Mouse (Mus musculus) adrenal gland, postnatal 4 days (tissue): ENCODE results near the gene Arhgap15. TPM values are rescaled to one million over a fixed set of nuclear protein-coding genes. Genes with fewer than 3 reads are reported as not detected.

ENCODE experiments used
- DNase-seq, 2 experiments: peaks; one replicate each; pipeline ENCODE4 v3.0.0; 2021 to 2022; ENCODE audit warnings: low spot score in 2 of 2, mixed read lengths in 2 of 2
- total RNA-seq, 2 experiments: library from RNA; stranded (reverse); gene quantifications; 2 replicates each; pipeline ENCODE4 v1.2.3; 2021

Gene Arhgap15
- total RNA-seq, 2 experiments from 2014 or later = 1.2 to 2.3 TPM

DNA sequence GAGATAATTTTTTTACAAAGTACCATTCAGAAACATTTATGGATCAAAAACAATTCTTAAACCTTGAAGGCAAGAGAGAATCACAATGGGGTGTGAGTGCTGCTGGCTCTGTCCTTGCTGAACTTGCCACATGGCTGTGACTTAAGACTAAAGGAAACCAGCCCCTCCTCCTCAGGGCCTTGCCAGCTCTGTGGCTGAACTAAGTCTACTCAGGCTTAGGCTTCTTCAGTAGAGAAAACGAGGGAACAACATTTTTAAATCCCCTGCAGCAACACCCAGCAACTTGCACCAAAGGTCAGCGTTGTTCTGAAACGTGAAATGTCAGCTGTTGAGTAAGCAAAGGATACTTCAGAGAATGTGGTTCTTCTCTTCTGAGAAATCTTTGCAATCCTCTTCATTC lies 417.2 kb downstream of the Arhgap15 start:
- no peak for DNase-seq

DNA sequence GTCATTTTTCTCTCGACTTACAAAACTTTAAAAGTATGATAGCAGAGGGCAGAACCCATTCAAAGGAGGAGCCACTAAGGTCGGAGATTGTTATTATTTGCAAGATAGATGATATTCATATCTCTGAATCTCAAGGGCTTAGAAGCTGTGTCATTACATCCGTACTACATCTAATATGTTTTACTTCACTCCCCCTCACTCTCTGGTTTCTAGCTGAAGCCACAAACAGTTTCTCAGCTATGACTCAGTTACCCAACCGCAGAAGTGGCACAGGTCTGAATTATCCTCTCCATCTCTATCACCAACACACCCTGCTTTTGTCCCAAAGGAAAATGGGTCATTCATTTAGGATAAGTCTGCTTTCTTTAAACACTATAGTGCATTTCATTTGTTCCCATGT lies 418.1 kb downstream of the Arhgap15 start:
- no peak for DNase-seq

DNA sequence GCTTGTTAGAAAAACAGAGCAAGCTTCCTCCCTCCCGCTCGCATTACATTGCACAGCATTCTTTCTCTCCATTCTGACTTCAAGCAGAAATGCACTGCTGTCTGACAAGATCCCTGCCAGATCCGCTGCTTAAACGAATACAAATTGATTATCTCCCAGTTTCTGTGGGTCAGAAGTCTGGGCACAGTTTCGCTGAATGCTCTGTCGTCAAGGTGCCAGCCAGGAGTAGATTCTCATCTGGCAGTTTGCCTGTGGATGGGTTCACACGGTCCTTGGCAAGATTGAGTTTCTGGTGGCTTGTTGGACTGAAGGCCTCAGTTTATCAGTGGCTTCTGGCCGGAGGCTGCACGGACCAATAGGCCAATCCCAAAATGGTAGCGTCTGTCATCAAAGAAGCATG lies 435.9 kb downstream of the Arhgap15 start:
- no peak for DNase-seq

DNA sequence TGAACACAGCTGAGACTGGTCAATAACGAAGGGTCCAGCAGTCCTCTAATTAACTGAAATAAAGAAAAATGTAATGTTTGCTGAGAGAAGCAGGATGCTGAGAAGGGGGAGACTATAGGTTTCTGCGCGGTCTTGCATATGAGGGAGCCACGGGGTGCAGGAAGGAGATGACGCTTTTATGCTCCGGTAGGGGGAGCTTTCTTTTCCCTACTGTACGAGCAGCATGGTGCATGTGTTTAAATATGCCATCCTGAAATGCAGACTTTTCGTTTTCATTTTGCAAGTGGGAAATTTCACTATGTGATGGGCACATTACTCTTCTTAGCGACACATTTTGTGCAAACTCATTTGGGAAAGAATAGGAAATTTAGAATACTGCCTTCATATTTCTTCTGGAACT lies 442.1 kb downstream of the Arhgap15 start:
- DNase-seq = no peak

DNA sequence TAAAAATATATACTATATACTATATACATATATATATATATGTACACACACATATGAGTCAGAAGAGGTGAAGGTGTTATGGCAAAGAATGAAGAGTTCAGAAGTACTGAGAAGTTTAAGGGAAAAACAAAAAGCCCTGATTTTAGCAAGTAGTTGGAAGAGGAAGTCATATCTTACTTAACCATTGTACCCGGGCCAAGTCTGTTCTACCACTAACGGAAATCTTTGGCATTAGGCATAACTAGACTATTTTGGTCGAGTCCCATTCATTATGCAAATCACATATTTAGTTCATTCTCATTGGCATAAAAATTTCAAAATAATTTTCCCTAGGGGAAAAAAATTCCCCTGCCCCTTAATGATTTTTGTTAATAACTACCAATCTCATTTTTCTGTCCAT lies 443.4 kb downstream of the Arhgap15 start:
- DNase-seq = no peak

DNA sequence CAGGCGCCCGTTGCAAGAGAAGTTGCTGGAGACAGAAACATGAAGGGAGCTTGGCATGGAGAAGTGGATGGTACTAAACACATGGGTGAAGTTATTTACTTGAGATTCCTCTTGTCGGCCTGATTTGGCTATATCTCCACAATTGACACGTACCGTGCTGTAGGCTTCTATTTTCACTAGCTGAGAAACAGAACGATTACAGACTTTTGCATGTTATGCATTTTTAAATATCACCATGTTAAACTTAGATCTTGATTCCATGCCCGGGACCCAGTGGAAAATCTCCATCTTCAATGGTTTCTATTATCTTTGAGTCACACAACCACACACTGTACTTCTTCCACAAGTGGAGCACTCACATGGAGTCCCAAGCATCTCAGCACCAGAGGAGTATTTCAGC lies 466.9 kb downstream of the Arhgap15 start:
- no peak for DNase-seq

DNA sequence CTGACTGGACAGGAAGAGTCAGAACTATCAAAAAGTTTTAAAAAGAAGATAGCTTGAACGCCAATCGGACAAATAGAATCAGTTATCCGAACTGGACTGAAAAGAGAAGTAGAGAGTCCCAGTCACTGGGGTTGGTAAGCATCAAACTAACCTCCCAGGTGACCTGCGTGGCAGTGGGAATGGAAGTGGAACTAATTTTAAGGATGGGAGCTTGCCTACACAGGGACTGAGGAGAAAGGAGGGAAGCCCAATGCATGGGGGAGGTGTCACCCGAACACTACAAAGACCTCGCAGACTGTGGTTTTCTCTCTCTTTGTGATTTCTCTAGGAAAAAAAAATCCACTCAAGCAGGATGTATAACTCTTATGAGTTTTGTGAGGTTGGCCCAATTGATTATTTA lies 469.2 kb downstream of the Arhgap15 start:
- DNase-seq = no peak

DNA sequence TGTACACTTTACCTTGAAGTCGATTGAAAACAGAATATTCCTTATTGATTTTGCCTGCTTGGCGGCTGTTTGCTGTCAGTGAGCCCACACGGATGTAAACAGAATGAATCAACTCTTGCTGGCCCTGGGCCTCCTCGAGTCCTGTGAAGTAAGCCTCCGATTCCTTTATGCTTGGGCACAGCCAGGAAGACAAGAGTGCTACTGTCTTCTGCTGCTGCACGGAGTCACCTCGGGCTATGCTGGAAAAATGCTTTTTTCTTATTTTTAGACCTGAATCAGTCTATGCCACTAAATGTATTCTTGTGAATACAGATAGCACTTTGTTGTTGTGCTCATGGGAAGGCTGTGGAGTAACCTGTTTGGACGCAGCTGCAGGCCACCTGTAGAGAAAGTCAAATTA lies 469.7 kb downstream of the Arhgap15 start:
- no peak for DNase-seq

DNA sequence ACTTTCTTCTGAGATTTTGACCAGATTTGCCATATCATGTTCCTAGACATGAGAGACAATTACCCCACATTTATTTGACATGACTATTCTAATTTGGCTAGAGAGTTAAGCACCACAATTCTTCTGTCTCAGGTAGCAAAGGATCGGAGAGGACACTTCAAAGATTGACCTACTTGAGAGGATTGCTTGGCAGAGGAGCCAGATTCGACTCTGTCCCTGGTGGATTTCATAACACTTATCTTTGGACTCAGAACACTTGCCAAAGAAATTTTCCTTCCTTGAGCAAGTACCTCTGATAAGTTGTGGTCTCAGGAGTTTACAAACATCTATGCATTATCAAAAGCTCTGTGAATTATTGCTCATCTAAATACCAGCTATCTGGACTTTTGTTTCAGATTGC lies 473.1 kb downstream of the Arhgap15 start:
- DNase-seq = no peak

DNA sequence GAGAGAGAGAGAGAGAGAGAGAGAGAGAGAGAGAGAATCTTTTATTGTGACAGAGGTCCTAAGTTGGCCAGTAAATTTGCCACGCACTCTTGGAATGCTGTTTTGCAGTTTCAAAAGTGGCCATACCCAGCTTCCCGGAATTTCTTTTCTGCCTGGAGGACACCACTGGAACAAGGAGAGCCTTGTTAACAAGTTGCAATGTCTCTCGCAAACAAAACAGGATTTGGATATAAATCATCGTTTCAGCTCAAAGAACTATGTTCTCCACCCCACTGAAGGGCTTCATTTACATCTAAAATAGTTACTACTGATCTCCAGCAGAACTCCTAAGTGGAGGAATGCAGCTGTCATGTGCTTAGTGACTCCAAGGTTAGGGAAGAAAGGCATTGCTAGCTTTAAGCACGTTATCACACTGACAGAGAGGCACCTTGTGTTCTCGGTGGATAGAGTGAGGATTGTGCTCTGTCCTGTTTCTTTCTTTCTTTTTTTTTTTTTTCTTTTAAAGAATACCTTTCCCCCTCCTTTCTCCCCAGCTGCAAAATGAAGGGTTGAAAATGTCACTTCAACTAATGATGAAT lies 473.6 kb downstream of the Arhgap15 start:
- DNase-seq = no peak

DNA sequence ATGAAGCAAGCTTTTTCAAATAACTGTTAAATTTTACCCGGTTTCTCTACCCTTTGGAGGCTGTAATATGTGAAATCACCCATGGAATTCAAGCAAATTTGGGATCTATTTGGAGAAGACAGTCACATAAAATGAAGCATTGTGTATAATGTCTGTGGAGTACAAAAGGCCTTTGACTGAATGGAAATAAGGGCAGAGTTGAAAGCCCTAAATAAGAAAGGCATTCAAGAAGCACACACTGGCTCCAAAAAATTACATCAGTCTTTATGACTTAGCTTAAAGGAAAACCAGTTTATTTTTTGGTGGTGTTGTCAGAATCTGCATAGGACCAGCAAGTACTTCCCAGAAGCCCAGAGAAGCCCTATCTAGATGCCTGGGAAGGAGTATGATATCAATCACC lies 486.2 kb downstream of the Arhgap15 start:
- DNase-seq = no peak

DNA sequence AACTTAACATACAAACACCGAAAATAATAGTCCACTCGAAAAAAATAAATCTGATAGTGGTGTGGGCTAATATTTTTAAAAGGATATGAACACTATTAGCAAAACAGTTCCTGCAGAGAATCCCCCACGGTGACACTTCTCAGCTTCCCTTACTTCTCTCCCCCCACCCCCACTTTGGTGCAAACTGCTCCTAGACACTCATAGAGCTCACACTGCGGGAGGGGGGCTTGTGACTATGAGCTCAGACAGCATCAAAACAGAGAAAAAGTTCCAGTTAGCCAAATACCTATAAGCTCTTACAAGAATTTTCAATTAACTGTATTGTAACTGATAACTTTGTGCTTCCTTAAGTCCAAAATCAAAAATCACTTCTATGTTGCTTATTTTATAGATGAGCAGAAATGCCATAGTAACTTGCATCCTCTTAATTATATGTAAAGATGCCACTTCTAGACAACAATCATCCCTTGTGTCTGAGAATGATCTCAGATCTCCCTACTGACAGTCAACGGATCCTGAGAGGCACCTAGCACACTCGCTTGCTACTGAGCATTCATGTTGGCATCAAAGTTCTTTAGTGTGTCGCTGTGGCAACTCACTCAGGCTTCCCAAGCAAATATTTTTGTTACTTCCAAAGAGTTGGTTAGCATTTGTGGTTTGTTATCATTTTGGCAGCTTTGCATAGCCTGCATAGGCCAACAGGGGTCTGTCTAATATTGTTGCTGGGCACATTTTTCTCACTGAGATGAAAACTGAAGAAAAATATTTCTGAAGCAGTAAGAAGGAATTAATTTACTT lies 493.2 kb downstream of the Arhgap15 start:
- DNase-seq = no peak

DNA sequence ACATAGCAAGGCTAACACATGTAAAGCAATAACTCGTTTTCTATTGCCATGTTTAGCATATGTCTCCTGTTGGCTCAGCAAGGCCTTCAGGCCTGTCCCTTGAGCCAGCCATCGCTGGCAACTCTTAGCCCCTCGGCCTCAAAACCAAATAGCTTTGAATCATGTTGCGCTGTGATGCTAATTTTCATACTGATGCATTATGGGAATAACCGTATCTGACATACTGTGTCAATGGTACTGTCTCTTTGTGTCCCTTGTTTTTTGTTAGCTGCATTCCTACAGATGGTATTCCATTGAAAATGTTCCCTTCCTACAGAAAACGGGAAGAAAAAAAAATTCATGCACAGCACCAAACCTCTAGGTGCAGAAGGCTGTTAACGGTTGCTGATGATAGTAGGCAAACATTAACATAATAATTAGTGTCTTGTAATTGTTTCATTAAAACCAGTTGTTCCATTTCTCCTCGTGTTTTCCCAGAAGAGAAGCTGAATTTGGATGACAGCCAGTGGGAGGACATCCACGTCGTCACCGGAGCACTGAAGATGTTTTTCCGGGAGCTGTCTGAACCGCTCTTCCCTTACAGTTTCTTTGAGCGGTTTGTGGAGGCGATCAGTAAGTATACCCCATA lies 494.1 kb downstream of the Arhgap15 start:
- DNase-seq = no peak

DNA sequence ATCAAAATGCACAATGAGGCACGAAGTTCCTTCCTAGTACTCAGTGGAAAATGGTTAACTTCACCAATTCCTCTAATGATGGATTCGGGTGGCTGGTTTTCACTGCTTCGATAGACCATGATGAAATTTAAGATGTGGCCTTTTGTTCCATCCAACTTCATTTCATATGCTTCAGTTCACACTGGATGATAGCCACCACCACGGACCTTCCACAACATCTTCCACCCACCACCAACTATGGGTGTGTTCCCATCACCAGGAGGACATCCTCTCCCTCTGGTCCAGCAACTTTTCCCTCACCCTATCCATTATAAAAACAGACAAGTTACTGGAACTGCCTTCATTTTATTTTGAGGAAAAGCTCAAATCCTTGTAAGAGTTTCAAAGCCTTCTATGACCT lies 506.7 kb downstream of the Arhgap15 start:
- DNase-seq = no peak

DNA sequence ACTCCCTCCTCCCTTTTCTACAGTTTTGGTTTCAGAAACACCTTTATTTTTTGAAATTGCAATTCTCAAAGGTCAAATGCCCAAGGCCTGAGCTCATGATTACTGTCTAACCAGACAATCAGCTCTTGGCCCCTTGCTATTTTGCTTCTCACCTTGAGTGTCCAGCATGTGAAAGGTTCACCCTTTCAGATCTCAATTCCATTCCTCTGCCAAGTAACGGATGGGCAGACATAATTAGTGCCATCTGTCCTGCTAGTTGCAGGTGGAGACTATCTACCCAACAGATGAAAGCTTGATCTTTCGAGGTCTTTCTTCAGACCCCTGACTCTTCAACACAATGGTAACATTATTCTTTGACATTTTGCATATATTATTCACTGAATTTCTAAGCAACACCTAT lies 509.3 kb downstream of the Arhgap15 start:
- DNase-seq = no peak

DNA sequence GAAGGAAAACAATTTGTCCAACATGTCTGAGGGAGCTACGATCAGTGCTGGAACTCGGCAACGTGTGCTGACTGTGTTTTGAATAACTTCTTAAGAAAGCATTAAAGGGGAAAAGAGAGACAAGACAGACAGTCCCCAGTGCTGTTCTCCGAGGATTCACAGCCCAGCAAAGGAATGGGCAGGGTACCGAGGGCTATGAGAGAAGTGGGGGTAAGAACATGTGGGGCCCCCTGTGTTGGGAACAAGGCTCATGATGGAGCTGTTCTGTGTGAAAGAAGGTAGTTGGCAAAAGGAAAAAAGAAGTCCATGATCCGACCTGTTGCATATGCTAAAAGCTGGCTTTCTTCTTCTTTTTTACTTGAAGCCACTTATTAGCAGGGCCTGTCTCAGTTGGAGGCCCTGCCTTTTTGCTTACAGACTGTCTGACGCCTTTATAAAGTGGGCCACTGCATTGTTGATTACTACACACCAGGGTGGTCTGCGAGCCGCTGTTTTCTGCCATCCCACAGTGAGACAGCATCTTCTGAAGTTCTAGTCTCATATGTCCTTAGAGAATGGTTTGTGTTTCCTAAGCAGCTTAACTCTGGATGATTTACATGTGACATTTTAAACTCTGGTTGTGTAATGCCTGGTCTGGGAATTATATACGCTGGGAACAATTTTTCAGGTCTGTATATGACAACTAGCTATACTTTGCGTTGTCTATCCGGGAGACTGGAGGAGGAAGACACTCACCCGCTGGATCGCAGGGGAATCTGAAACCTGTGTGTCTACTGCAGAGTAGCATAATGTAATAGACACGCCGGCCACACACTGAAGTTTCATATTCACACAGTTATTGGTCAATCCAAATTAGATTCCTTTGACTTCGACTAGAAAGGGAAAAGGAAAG lies 523.1 kb downstream of the Arhgap15 start:
- DNase-seq = no peak

DNA sequence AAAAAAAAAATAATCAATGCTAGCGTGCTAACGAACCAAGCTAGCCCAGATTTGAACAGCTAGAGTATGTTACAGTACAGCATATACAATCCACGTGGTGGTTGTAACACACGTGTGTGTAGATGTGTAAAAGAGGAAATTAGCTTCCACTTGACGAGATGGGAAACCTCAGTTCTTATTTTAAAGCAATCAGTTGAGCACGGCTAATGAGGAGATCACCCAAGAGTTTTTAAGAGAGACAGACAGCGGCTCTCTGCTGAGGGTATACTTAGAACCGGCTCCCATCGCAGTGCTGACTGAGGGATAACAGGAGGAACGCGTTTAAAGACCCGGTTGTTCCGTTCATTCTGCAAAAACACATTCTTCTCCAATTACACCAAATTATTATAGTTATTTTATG lies 524.0 kb downstream of the Arhgap15 start:
- DNase-seq = no peak

DNA sequence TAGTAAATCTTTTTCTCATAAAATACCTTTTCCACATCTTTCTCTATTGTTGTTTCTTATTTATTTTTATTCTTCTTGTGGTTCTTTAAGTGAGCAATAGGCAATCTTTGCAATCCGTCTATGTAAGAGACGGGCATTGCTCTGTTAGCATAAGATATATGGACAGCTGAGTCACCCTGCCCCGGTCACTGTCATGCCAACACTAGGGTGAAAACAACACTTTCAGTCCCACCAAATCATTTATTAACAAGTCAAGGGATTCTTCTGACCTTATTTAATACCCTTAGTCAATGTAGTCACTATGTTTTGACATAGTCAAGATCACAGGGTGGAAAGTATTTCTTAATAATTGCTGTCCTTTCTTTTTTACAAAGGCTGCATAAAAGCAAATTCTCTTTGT lies 525.8 kb downstream of the Arhgap15 start:
- DNase-seq = no peak

DNA sequence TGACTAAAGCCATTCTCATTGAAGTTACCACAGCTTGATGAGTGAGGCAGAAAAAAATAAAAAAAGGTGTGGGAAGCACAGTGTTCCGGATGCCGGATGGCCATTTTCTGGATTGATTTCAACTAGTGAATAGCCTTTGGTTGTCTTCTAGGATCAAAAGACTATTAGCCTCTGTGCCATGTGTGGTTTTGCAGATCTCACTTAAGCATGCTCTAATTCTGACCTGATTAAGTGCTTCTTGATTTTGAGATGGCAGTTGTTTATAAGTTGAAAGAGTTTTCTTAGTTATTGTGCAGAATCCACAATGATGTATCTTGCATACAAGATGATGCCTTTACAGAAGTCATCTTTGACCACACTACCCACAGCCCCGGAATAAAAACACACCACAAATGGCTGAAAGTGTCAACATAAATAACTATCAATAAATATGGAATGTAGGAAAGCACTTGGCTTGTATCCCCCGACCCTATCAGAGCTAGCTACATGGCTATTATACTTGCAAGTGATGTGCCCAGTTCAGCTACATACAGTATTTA lies 537.6 kb downstream of the Arhgap15 start:
- no peak for DNase-seq

DNA sequence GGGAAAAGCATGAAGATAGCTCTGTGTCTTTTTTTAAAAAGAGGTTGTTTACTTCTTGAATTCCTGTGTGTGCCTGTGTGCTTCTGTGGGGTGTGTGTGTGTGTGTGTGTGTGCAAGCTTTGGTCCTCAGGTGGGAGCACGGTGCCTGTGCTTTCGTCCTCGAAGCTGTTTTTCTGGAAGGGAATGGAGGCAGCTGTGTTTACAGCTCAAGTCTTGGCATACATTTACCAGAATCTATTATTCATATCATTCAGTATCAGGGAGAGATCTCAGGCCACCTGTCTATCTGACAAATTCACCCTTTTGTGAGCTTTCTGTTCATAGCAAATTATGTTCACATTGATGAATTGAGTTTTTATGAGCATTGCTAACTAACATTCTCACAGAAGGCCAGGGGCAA lies 550.5 kb downstream of the Arhgap15 start:
- DNase-seq = no peak

DNA sequence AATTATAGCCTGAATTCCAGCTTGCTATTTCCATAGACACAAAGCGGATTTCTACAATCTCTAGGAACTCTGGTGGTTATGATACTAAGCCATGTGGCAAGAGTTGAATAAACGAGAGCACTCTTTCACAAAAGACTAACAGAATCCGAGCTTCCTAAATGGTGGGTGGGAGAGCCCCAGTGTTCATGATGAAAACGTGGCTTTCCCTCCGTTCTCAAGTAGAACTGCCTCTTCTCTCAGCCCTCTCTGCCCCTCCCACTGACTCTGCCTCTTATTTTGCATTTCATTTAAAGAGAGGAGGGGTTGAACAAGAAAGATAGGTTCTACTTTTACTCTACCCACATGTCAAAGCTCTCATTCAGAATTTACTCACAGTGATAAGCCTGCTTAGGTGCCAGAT lies 551.3 kb downstream of the Arhgap15 start:
- no peak for DNase-seq
